Mouse (Mus musculus) small intestine, adult 2 months (tissue): Measurements from ENCODE around the gene Mei4.

Source experiments
- CTCF ChIP-seq: fragments of 200-500 bp; IDR thresholded peaks from 2 replicates; pipeline ENCODE4 v1.5.1; 2012; ENCODE audit warnings: low read depth, mild to moderate bottlenecking, control low read depth, inconsistent platforms, low read length, moderate library complexity, mixed read lengths; ENCODE audit not compliant: insufficient replicate concordance, insufficient read length; ENCODE audit errors: extremely low read depth
- POLR2A ChIP-seq: fragments of 200-500 bp; IDR thresholded peaks from 2 replicates; pipeline ENCODE4 v1.6.1; 2012; ENCODE audit warnings: low read depth, mild to moderate bottlenecking, control low read depth, inconsistent platforms, low read length, moderate library complexity

GRCm38 (mm10) chr9:82162415-82162814 is 298.9 kb downstream of the Mei4 start:
- TF ChIP-seq POLR2A: no peak
- TF ChIP-seq CTCF: no peak
